Mouse (Mus musculus): ENCODE measurements at regions not wholly inside any gene's neighbourhood (a gene's known extent, or its start where the extent isn't known, plus 50 kb on each side); places are given as distances from the start of the nearest gene placed in this dataset.
A peak's percentile ranks its signal among the peaks of the same experiment; 100 is the strongest.

DNA sequence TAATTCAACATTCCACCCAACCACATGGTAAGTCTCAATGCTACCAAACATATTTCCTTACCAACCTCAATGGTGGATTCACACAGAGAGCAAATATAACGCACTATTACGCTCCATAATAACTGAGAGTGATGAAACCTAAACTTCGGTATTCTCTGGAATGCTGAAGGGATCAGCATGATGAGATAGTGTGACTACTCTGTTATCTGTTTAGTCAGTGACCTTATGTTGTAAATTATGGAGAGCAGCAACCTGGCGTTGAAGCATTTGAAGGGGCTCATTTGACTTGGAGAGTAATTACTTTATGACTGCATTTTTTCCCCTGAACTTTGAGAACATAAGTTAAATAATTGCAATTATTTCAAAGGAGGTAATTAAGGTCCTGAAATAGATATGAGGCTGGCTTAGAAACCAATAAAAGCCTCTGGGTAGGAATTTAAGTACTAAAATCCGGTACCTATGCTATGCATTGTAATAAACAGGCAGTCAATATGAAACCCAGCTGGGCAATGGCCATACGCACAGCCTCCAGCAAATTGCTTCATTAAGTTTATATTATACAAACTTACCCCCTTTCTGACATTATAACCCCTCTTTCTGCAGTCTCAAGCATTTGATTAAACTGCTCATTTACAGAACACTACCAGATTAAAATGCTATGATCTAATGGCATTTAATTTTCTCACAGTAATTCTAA is 1378.9 kb upstream of the Jmjd1c start:
- Histone ChIP-seq H3K27me3 (no peaks in the 10 kb centered on the region), H3K36me3 (no peaks in the 10 kb centered on the region), H3K9ac (no peak overlapping the region), H3K9me3 (replicated peaks) (no peaks in the 10 kb centered on the region), H3K27ac (no peak overlapping the region), H3K4me3 (replicated peaks) (no peak overlapping the region), H3K4me1 (no peaks in the 10 kb centered on the region), H3K4me2 (no peak overlapping the region)
- ATAC-seq (replicated peaks; ENCODE audit: low FRiP score): no peak
- 78% methylated on average over 6 of the region's 6 CpGs for WGBS

DNA sequence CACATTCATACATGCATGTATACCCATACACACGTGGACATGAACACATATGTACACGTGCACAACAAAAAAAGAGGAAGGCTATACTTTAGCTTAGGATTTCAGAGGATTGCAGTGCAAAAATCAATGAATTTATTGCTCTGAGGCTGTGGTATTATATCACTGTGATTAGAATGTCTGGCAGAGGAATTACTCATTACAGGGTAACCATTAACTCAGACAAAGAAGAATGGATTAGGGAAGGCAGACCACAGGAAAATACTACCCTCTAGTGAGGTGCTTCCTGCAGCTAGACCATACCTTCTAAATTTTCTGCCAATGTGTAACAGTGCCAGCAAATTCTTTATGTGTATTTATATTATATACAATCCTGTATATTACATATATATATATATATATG is 1373.4 kb upstream of the Jmjd1c start:
- H3K4me3 ChIP-seq (replicated peaks): no peak overlapping the region
- H3K9me3 ChIP-seq (replicated peaks): no peaks in the 10 kb centered on the region
- 70% methylated on average over 2 of the region's 2 CpGs for WGBS
- ATAC-seq (replicated peaks; ENCODE audit: low FRiP score): no peak
- no peak overlapping the region for H3K4me2 ChIP-seq
- no peaks in the 10 kb centered on the region for H3K27me3 ChIP-seq
- no peak overlapping the region for H3K27ac ChIP-seq
- no peaks in the 10 kb centered on the region for H3K4me1 ChIP-seq
- no peaks in the 10 kb centered on the region for H3K36me3 ChIP-seq
- no peak overlapping the region for H3K9ac ChIP-seq

DNA sequence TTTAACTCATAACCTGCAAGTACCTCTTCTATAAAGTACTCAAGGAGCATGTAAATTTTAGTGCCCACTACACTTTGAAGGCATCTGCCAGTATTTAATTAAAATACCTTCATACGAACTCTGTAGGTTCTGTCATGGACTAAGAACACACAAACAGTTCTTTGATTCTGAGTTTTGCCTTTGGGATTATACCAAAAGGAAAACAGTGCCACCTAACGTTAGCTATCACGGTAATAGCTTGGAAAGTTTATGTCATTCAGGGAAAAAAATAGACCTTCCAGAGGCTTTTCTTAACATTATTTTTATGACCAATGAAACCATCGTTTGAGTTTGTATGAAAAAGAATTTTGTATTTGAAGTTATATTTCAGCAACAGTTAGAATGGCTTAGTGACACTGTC is 1326.5 kb upstream of the Jmjd1c start:
- no peaks in the 10 kb centered on the region for H3K36me3 ChIP-seq
- H3K4me3 ChIP-seq (replicated peaks): no peak overlapping the region
- no peak overlapping the region for H3K9ac ChIP-seq
- no peaks in the 10 kb centered on the region for H3K9me3 ChIP-seq (replicated peaks)
- 32% methylated on average over 4 of the region's 4 CpGs for WGBS
- no peaks in the 10 kb centered on the region for H3K27me3 ChIP-seq
- ATAC-seq (replicated peaks; ENCODE audit: low FRiP score): no peak
- H3K27ac ChIP-seq: no peak overlapping the region
- H3K4me1 ChIP-seq: no peaks in the 10 kb centered on the region
- H3K4me2 ChIP-seq: no peak overlapping the region

DNA sequence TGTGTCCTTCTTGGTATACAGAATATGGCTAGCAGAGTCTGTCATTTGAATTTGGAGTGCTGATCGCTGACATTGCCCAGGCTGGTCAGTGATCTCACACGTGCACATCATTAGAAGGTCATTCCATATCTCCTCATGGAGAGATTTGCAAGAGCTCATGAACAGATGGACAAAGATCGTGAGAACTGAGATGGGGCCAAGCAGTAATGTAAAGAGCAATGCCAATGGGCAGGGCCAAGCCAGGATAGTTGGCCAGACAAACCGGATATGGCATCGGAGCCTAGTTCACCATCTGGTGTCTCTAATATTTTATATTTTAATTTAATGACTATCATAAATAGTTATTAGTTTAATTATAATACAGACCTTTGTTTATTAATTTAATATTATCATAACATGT is 1324.0 kb upstream of the Jmjd1c start:
- no peaks in the 10 kb centered on the region for H3K4me1 ChIP-seq
- no peaks in the 10 kb centered on the region for H3K36me3 ChIP-seq
- ATAC-seq (replicated peaks; ENCODE audit: low FRiP score): no peak
- 89% methylated on average over 5 of the region's 5 CpGs for WGBS
- H3K4me3 ChIP-seq (replicated peaks): no peak overlapping the region
- no peak overlapping the region for H3K4me2 ChIP-seq
- H3K27me3 ChIP-seq: no peaks in the 10 kb centered on the region
- H3K9me3 ChIP-seq (replicated peaks): no peaks in the 10 kb centered on the region
- no peak overlapping the region for H3K9ac ChIP-seq
- no peak overlapping the region for H3K27ac ChIP-seq

DNA sequence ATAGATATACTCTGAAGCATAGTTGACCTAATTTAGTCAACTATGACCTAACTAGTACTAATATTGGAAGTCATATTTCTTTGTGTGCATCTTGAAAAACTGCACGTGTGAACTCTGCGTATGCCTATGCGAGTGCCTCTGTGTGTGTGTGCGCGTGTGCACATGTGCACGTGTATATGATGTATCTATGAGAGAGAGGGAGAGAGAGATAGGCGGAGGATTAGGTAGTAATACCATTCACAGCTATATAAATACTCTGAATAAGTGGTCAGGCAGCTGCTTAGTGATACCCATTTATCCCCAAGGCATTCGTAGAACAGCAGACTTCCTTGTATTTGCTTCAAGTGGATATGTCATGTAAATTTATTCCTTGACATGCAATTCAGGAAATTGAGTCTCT is 1310.9 kb upstream of the Jmjd1c start:
- Histone ChIP-seq H3K36me3 (no peaks in the 10 kb centered on the region), H3K4me3 (replicated peaks) (no peak overlapping the region), H3K9me3 (replicated peaks) (no peaks in the 10 kb centered on the region), H3K27ac (no peak overlapping the region), H3K4me1 (no peaks in the 10 kb centered on the region), H3K27me3 (no peaks in the 10 kb centered on the region), H3K9ac (no peak overlapping the region), H3K4me2 (no peak overlapping the region)
- 0 out of 2 replicates have a peak, but pooled peaks have one; percentile 18 for ATAC-seq (replicated peaks; ENCODE audit: low FRiP score)
- 87% methylated on average over 8 of the region's 8 CpGs for WGBS
